Mouse (Mus musculus) limb, embryonic 13.5 days (tissue): ENCODE data around the gene Arhgef3. TPM values are rescaled to one million over a fixed set of nuclear protein-coding genes. Genes with fewer than 3 reads are reported as not detected.

ENCODE experiments used
- ATAC-seq: fragments of 200-750 bp; cut with Nextera tagmentation; 2 replicates; pipeline ENCODE4 v1.8.0; 2017; ENCODE audit warnings: low read depth, moderate number of reproducible peaks, moderate TSS enrichment; ENCODE audit not compliant: low FRiP score
- H3K27ac ChIP-seq: fragments of 300-500 bp; sonication (generic); 2 replicates; pipeline ENCODE4 v1.5.1; 2015; ENCODE audit warnings: inconsistent platforms, mild to moderate bottlenecking, moderate library complexity
- H3K27me3 ChIP-seq: fragments of 300-500 bp; sonication (generic); 2 replicates; pipeline ENCODE4 v1.6.1; 2015; ENCODE audit warnings: mild to moderate bottlenecking, inconsistent platforms
- H3K36me3 ChIP-seq: fragments of 300-500 bp; sonication (generic); 2 replicates; pipeline ENCODE4 v1.6.1; 2015; ENCODE audit warnings: inconsistent platforms, mild to moderate bottlenecking, moderate library complexity
- H3K4me1 ChIP-seq: fragments of 300-500 bp; sonication (generic); 2 replicates; pipeline ENCODE4 v1.6.1; 2015; ENCODE audit warnings: inconsistent platforms
- H3K4me2 ChIP-seq: fragments of 300-500 bp; sonication (generic); replicated peaks from 2 replicates; pipeline ENCODE4 v1.6.1; 2015; ENCODE audit warnings: inconsistent platforms, mild to moderate bottlenecking, moderate library complexity
- H3K4me3 ChIP-seq: fragments of 300-500 bp; sonication (generic); 2 replicates; pipeline ENCODE4 v1.5.1; 2015; ENCODE audit warnings: moderate library complexity, mild to moderate bottlenecking, inconsistent platforms
- H3K9ac ChIP-seq: fragments of 300-500 bp; sonication (generic); 2 replicates; pipeline ENCODE4 v1.6.1; 2015; ENCODE audit warnings: mild to moderate bottlenecking, inconsistent platforms
- H3K9me3 ChIP-seq: fragments of 300-500 bp; sonication (generic); 2 replicates; pipeline ENCODE4 v1.6.1; 2016; ENCODE audit warnings: inconsistent platforms
- WGBS: fragments of 180-500 bp; shearing (Covaris S2); methylation state at CpG from one replicate; pipeline ENCODE4 v1.1.7; 2015; 5-methylcytosine and 5-hydroxymethylcytosine counted together
- polyA plus RNA-seq: library from polyadenylated mRNA; unstranded; fragments of >200 nt; fragmentation: Nextera tagmentation; extraction: Ambion mirVana; gene quantifications from 2 replicates; pipeline ENCODE4 v1.2.1, GENCODE M21; 2015

The Arhgef3 gene
- polyA plus RNA-seq, 1 experiment from 2014 or later, result 24.1 TPM

GRCm38 (mm10) chr14:27185902-27186301, 71.2 kb downstream of the Arhgef3 start:
- H3K9me3 ChIP-seq, result no peaks in the 10 kb centered on the region
- ATAC-seq, result no peak
- H3K9ac ChIP-seq, result no peak overlapping the region
- H3K4me2 ChIP-seq, result no peak overlapping the region
- H3K27me3 ChIP-seq, result no peaks in the 10 kb centered on the region
- no peak overlapping the region for H3K4me3 ChIP-seq
- peaks cover 20% of the 10 kb centered on the region for H3K4me1 ChIP-seq
- H3K27ac ChIP-seq, result no peak overlapping the region
- no peaks in the 10 kb centered on the region for H3K36me3 ChIP-seq
- 58% methylated on average over 5 of the region's 5 CpGs for WGBS

GRCm38 (mm10) chr14:27186596-27186995, 71.9 kb downstream of the Arhgef3 start:
- Histone ChIP-seq H3K4me3 (no peak overlapping the region), H3K9ac (no peak overlapping the region), H3K4me2 (no peak overlapping the region), H3K36me3 (no peaks in the 10 kb centered on the region), H3K27ac (no peak overlapping the region), H3K4me1 (peaks cover 20% of the 10 kb centered on the region), H3K9me3 (no peaks in the 10 kb centered on the region), H3K27me3 (no peaks in the 10 kb centered on the region)
- WGBS, result 79% methylated on average over 4 of the region's 4 CpGs
- no peak for ATAC-seq

- no peaks in the 10 kb centered on the region for H3K27me3 ChIP-seq
- no peak overlapping the region for H3K4me2 ChIP-seq
- H3K9me3 ChIP-seq, result no peaks in the 10 kb centered on the region
- no peak overlapping the region for H3K9ac ChIP-seq
- no peak overlapping the region for H3K4me3 ChIP-seq
- no peaks in the 10 kb centered on the region for H3K36me3 ChIP-seq
- peaks cover 20% of the 10 kb centered on the region for H3K4me1 ChIP-seq
- peak; percentile 58; the same call in 1 of the 2 replicates for ATAC-seq
- no peak overlapping the region for H3K27ac ChIP-seq
- 4% methylated on average over 4 of the region's 4 CpGs for WGBS
Observed at GRCm38 (mm10) chr14:27187025-27187424, 72.3 kb downstream of the Arhgef3 start.

GRCm38 (mm10) chr14:27187885-27188284, 73.2 kb downstream of the Arhgef3 start:
- Histone ChIP-seq H3K4me2 (no peak overlapping the region), H3K27me3 (no peaks in the 10 kb centered on the region), H3K27ac (no peak overlapping the region), H3K9ac (no peak overlapping the region), H3K4me3 (no peak overlapping the region), H3K9me3 (no peaks in the 10 kb centered on the region), H3K4me1 (peaks cover 17% of the 10 kb centered on the region), H3K36me3 (no peaks in the 10 kb centered on the region)
- ATAC-seq, result no peak
- WGBS, result 87% methylated on average over 4 of the region's 4 CpGs

- Histone ChIP-seq H3K9me3 (no peaks in the 10 kb centered on the region), H3K4me1 (peaks cover 12% of the 10 kb centered on the region), H3K4me3 (no peak overlapping the region), H3K9ac (no peak overlapping the region), H3K27me3 (no peaks in the 10 kb centered on the region), H3K36me3 (no peaks in the 10 kb centered on the region), H3K4me2 (no peak overlapping the region), H3K27ac (no peak overlapping the region)
- no peak for ATAC-seq
- 32% methylated on average over 3 of the region's 3 CpGs for WGBS
Observed at GRCm38 (mm10) chr14:27192450-27192849, 77.8 kb downstream of the Arhgef3 start.

- no peak for ATAC-seq
- Histone ChIP-seq H3K9ac (no peak overlapping the region), H3K27ac (no peak overlapping the region), H3K27me3 (no peaks in the 10 kb centered on the region), H3K9me3 (no peaks in the 10 kb centered on the region), H3K4me2 (no peak overlapping the region), H3K4me3 (no peak overlapping the region), H3K36me3 (no peaks in the 10 kb centered on the region), H3K4me1 (peaks cover 14% of the 10 kb centered on the region)
- WGBS, result 81% methylated on average over 8 of the region's 8 CpGs
Observed at GRCm38 (mm10) chr14:27196980-27197379, 82.3 kb downstream of the Arhgef3 start.

GRCm38 (mm10) chr14:27198490-27199089, 83.9 kb downstream of the Arhgef3 start:
- no peaks in the 10 kb centered on the region for H3K27me3 ChIP-seq
- no peak overlapping the region for H3K4me3 ChIP-seq
- no peaks in the 10 kb centered on the region for H3K9me3 ChIP-seq
- WGBS, result 89% methylated on average over 5 of the region's 5 CpGs
- peaks cover 19% of the 10 kb centered on the region for H3K4me1 ChIP-seq
- H3K27ac ChIP-seq, result no peak overlapping the region
- no peak overlapping the region for H3K4me2 ChIP-seq
- H3K36me3 ChIP-seq, result no peaks in the 10 kb centered on the region
- no peak overlapping the region for H3K9ac ChIP-seq
- no peak for ATAC-seq

- no peak overlapping the region for H3K27ac ChIP-seq
- H3K36me3 ChIP-seq, result no peaks in the 10 kb centered on the region
- no peak overlapping the region for H3K4me3 ChIP-seq
- H3K4me2 ChIP-seq, result no peak overlapping the region
- H3K4me1 ChIP-seq, result peaks cover 19% of the 10 kb centered on the region
- H3K27me3 ChIP-seq, result no peaks in the 10 kb centered on the region
- no peak for ATAC-seq
- WGBS, result 75% methylated on average over 3 of the region's 3 CpGs
- no peaks in the 10 kb centered on the region for H3K9me3 ChIP-seq
- no peak overlapping the region for H3K9ac ChIP-seq
Observed at GRCm38 (mm10) chr14:27199119-27199518, 84.4 kb downstream of the Arhgef3 start.

- H3K9ac ChIP-seq, result no peak overlapping the region
- no peak overlapping the region for H3K27ac ChIP-seq
- H3K4me1 ChIP-seq, result peaks cover 19% of the 10 kb centered on the region
- WGBS, result 93% methylated on average over 11 of the region's 11 CpGs
- H3K9me3 ChIP-seq, result no peaks in the 10 kb centered on the region
- H3K4me2 ChIP-seq, result no peak overlapping the region
- no peak for ATAC-seq
- H3K36me3 ChIP-seq, result no peaks in the 10 kb centered on the region
- no peaks in the 10 kb centered on the region for H3K27me3 ChIP-seq
- H3K4me3 ChIP-seq, result no peak overlapping the region
Observed at GRCm38 (mm10) chr14:27199870-27200269, 85.2 kb downstream of the Arhgef3 start.

- H3K4me2 ChIP-seq, result no peak overlapping the region
- H3K27ac ChIP-seq, result no peak overlapping the region
- peaks cover 21% of the 10 kb centered on the region for H3K4me1 ChIP-seq
- H3K9me3 ChIP-seq, result no peaks in the 10 kb centered on the region
- no peaks in the 10 kb centered on the region for H3K36me3 ChIP-seq
- no peak overlapping the region for H3K4me3 ChIP-seq
- no peak for ATAC-seq
- no peak overlapping the region for H3K9ac ChIP-seq
- H3K27me3 ChIP-seq, result no peaks in the 10 kb centered on the region
- 52% methylated on average over 12 of the region's 12 CpGs for WGBS
Observed at GRCm38 (mm10) chr14:27200743-27201576, 86.3 kb downstream of the Arhgef3 start.

GRCm38 (mm10) chr14:27201824-27202223, 87.1 kb downstream of the Arhgef3 start:
- H3K4me2 ChIP-seq, result no peak overlapping the region
- no peak for ATAC-seq

GRCm38 (mm10) chr14:27204704-27205103, 90.0 kb downstream of the Arhgef3 start:
- no peaks in the 10 kb centered on the region for H3K9me3 ChIP-seq
- H3K27me3 ChIP-seq, result no peaks in the 10 kb centered on the region
- no peak for ATAC-seq
- no peaks in the 10 kb centered on the region for H3K36me3 ChIP-seq
- WGBS, result 88% methylated on average over 2 of the region's 2 CpGs
- H3K4me3 ChIP-seq, result no peak overlapping the region
- H3K4me2 ChIP-seq, result no peak overlapping the region
- no peak overlapping the region for H3K9ac ChIP-seq
- H3K27ac ChIP-seq, result no peak overlapping the region
- H3K4me1 ChIP-seq, result peaks cover 18% of the 10 kb centered on the region

More at GRCm38 (mm10) chr14:27201824-27202223, 87.1 kb downstream of the Arhgef3 start:
- Histone ChIP-seq H3K27me3 (no peaks in the 10 kb centered on the region), H3K4me1 (peaks cover 22% of the 10 kb centered on the region), H3K9me3 (no peaks in the 10 kb centered on the region), H3K4me3 (no peak overlapping the region), H3K9ac (no peak overlapping the region), H3K27ac (no peak overlapping the region), H3K36me3 (no peaks in the 10 kb centered on the region)
- 9% methylated on average over 5 of the region's 5 CpGs for WGBS
